Mouse (Mus musculus) ovary, postnatal 10 days (tissue): Measurements from ENCODE around the gene Tex52.

Experiments used
- DNase-seq: peaks from one replicate; pipeline ENCODE4 v3.0.0; 2022; ENCODE audit warnings: low spot score

Gene Tex52

DNA sequence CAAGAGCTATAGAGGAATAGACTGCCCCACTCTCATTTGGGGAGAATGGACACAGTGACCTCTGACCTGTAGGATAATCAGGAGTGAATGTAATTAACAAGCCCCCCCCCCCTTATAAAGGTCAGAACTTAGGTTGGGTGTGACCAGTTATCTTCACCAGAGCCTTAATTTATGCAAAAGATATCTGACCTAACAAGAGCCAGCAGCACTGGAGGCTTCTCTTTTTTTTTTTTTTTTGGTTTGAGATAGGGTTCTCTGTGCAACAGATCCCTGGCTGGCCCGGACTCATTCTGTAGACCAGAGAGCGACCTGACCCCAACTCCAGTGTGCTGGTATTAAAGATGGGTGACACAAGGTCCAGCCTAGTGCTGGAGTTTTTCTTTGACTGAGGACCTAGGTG is 54.0 kb downstream of the Tex52 start:
- DNase-seq = no peak

DNA sequence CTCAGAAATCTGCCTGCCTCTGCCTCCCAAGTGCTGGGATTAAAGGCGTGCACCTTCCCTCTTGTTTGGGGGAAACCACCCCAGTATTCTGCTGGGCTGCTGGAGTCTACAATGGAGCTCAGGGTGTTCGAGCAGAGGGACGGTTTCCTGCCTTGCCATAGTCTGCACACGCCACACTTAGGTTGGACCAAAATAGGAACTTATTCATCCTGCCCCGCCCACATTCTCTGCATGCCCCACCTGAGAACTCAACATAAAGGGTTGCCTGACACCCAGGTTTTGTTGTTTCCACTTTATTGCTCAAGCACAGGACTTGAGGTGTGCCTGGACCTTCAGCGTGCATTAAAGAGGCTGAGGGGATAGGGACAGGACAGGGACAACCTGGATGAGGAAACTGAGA is 54.6 kb downstream of the Tex52 start:
- DNase-seq = no peak

DNA sequence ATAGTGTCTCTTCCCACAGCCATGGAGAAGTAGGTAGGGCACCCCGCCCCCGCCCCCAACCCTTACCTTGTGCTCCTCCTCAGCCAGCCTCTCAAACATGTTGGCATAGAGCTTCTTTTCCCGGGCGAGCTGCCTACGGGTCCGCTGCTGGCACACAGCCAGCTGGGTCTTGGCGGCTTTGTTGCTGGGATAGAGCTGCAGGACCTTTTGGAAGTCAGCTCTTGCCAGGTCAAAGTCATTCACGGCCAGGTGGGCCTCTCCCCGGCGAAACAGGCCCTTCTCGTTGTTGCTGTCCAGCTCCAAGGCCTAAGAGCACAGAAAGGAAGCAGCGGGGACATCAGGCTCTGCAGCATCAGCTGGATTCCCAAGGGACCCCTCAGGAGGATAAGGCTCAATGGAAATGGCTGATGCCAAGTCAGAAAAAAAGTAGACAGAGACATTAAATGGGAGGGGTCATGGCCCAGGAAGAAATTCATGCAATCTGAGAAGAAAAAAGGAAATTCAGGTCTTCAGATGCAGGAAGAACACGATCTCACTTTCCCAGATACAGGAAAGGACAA is 57.2 kb downstream of the Tex52 start:
- no peak for DNase-seq

DNA sequence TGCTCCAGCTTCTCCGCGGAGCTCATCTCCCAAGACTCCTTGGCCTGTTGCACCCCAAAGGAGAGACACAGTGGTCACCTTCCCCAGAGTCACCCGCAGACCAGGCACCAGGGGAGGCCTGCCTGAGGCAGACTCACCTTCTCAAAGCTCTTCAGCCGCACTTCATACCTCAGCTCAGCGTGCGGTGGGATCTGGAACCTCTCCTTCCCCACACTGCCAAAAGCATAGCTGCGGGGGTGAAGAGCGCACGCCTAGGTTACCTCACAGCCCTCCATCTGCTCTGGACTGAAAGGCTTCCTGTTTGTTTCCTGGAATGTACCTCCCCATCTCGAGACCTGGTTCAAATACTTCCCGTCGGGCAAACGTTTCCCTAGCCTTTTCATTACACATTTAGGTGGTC is 58.3 kb downstream of the Tex52 start:
- no peak for DNase-seq
